8 mouse cellular contexts compared by ENCODE assay signal in genomic region chr7:81565381-81566055, GRCm38 (mm10). TPM values are rescaled to one million over a fixed set of nuclear protein-coding genes. Genes with fewer than 3 reads are reported as not detected.
DNase-seq lines count a peak whose midpoint lies in the region; ATAC-seq lines count a peak whose summit lies in the region.

No protein-coding gene starts in this region.

- H3K27ac ChIP-seq in heart, embryonic 12.5 days (ENCODE audit: poor library complexity, severe bottlenecking), result peak overlapping the region; percentile 93

- no peaks in the 10 kb centered on the region for H3K36me3 ChIP-seq in heart, embryonic 12.5 days

- no peak for ATAC-seq in heart, embryonic 12.5 days (ENCODE audit: insufficient number of reproducible peaks, low FRiP score)
- ATAC-seq in monocyte, adult 5-6 weeks (replicated peaks; ENCODE audit: insufficient number of reproducible peaks, low FRiP score, low TSS enrichment, poor library complexity, severe bottlenecking), result no peak

- H3K9me3 ChIP-seq in heart, embryonic 12.5 days (replicated peaks), result no peaks in the 10 kb centered on the region

- intact Hi-C loops in left cerebral cortex, postnatal 4 days (cut with DNase I), result no loop called here

- H3K4me2 ChIP-seq in heart, embryonic 12.5 days, result peak overlapping the region; percentile 80

- 47% methylated on average over 7 of the region's 7 CpGs for WGBS in heart, embryonic 12.5 days

- no peaks in the 10 kb centered on the region for H3K27me3 ChIP-seq in heart, embryonic 12.5 days (replicated peaks)

- no peak for DNase-seq in heart, adult 8-10 months (ENCODE audit: low spot score)
- DNase-seq in cerebellum, postnatal 25 days, result peak; percentile 49 to 65
- peak; percentile 60 for DNase-seq in forelimb bud, embryonic 11.5 days (ENCODE audit: low read depth, low spot score)
- DNase-seq in left cerebral cortex, postnatal 4 days, result peak; percentile 68
- DNase-seq in adrenal gland, adult 2 months, result no peak
- no peak for DNase-seq in spleen, postnatal 14 days (ENCODE audit: low spot score in 2 of 2)

- peak overlapping the region; percentile 49 for H3K4me3 ChIP-seq in heart, embryonic 12.5 days

- peak overlapping the region; percentile 81 for H3K9ac ChIP-seq in heart, embryonic 12.5 days

- peaks cover 50% of the 10 kb centered on the region for H3K4me1 ChIP-seq in heart, embryonic 12.5 days (replicated peaks)

RNA-seq across cellular contexts. Expression of gene Fsd2, which starts 1.2 kb away (rescaled TPM):
- polyA plus RNA-seq in heart, embryonic 12.5 days (2016; fragmentation: Nextera tagmentation; extraction: Ambion mirVana), result 65.0 and 65.8 TPM in 2 replicates
- total RNA-seq in heart, adult 8-10 months (2022), result 100 to 1,000 TPM; 349 to 382 (median 364) TPM
- total RNA-seq in left cerebral cortex, postnatal 4 days (2021), result under 1 TPM in 1 of 2 experiments, not detected in 1; 0.08 TPM
- total RNA-seq in monocyte, adult 5-6 weeks (2017), result 0.10 to 0.39 TPM (median 0.32 TPM) in 3 replicates
- 1 to 10 TPM; 1.2 to 1.7 TPM for total RNA-seq in adrenal gland, adult 2 months (2021)
- 0.51 and 0.61 TPM in 2 replicates for polyA plus RNA-seq in adrenal gland, adult 2 months (2012; rRNA removed)

RNA-seq across cellular contexts. Expression of gene Whamm, which starts 5.5 kb away (rescaled TPM):
- polyA plus RNA-seq in heart, embryonic 12.5 days (2016; fragmentation: Nextera tagmentation; extraction: Ambion mirVana), result 6.9 and 7.6 TPM in 2 replicates
- total RNA-seq in heart, adult 8-10 months (2022), result 10 to 100 TPM in 1 of 4 experiments, 1 to 10 TPM in 3; 7.8 to 10.2 (median 8.4) TPM
- total RNA-seq in left cerebral cortex, postnatal 4 days (2021), result 10 to 100 TPM; 14.5 to 15.9 TPM
- total RNA-seq in monocyte, adult 5-6 weeks (2017), result 24.4 to 38.9 TPM (median 33.5 TPM) in 3 replicates
- 10 to 100 TPM; 16.7 to 21.7 TPM for total RNA-seq in adrenal gland, adult 2 months (2021)
- 48.7 and 57.5 TPM in 2 replicates for polyA plus RNA-seq in adrenal gland, adult 2 months (2012; rRNA removed)

Comparison
In these comparisons a context has a peak if more than half of its experiments do, and no peak if none do; other contexts are left out.
1. DNase-seq: peak in cerebellum, postnatal 25 days (2 of 2), forelimb bud, embryonic 11.5 days (single experiment) and left cerebral cortex, postnatal 4 days (single experiment); none in heart, adult 8-10 months (single experiment), adrenal gland, adult 2 months (single experiment) and spleen, postnatal 14 days (0 of 2).
2. RNA of gene Fsd2, which starts 1.2 kb away (total RNA-seq): 349 to 382 TPM in heart, adult 8-10 months; 1.2 to 1.7 TPM in adrenal gland, adult 2 months, 0.10 to 0.39 TPM in monocyte, adult 5-6 weeks and 0.08 TPM in left cerebral cortex, postnatal 4 days; every median in the first group is over 100 times any median in the second.